ENCODE assay signal across 9 mouse cellular contexts in the genomic region with DNA sequence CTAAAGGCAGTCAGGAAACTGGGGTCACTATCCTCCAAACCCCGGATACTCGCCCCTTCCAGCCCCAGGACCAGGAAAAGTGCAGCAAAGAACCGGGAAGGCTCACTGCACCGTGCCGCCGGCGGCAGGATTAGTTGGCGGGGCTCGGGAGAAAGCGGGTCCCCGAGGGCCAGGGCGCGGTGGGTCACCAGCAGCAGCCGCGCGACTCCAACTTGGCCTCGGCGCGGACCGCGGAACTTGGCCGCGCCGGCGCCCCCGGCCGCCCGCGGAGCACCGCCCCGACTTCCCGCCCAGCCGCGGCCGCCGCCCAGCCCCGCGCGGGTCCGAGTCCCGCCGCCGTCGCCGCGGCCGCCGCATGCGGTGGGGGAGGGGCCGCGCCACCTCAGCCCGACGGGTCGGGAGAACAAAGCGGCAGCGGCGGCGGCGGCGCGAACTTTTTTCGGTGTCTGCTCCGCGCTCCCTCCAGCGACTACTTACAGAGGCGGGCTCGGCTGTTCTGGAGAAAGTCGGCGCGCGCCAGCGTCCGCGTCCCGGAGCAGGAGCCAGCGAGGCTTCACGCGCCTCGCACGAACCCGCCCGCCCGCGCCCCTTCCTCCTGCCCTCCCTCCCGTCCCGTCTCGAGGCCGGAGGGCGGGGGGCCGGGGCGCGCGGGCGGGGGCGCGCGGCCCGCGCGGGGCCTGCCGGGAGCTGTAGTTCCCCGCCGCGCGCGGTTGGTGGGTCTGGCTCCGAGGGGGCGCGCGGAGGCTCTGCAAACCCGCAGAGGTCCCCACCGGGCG. TPM values are rescaled to one million over a fixed set of nuclear protein-coding genes. Genes with fewer than 3 reads are reported as not detected.
A peak's percentile ranks its signal among the peaks of the same experiment; 100 is the strongest.
DNase-seq lines count a peak whose midpoint lies in the region; ATAC-seq and TF ChIP-seq lines count a peak whose summit lies in the region.
"Had no signal": no experiment of that assay in that cellular context is flagged by ENCODE, and none has a peak within 500 bp of the region (broad histone marks: within the 10 kb centered on the region; RNA-seq: fewer than 3 reads in every experiment).

TSS of gene Prkd3 (minus strand) at position 609 of the 776 bp plus-strand sequence.

- H3K4me3 ChIP-seq in erythroblast, embryonic 14.5 days (replicated peaks): peak within 1 kb of the TSS; percentile 71
- peak within 1 kb of the TSS; percentile 81 for H3K4me3 ChIP-seq in embryonic facial prominence, embryonic 14.5 days (ENCODE audit: low read depth, low read length)
- peak within 1 kb of the TSS; percentile 62 for H3K4me3 ChIP-seq in limb, embryonic 14.5 days (replicated peaks; ENCODE audit: low read length)
- peak within 1 kb of the TSS; percentile 69 for H3K4me3 ChIP-seq in midbrain, embryonic 14.5 days (replicated peaks; ENCODE audit: low read depth, low read length)

- peaks cover 46% of the 10 kb centered on the region for H3K27me3 ChIP-seq in erythroblast, embryonic 14.5 days (ENCODE audit: control insufficient read depth)
- no peaks in the 10 kb centered on the region for H3K27me3 ChIP-seq in embryonic facial prominence, embryonic 14.5 days (replicated peaks; ENCODE audit: control insufficient read depth, insufficient read depth, low read length)
- H3K27me3 ChIP-seq in limb, embryonic 14.5 days (ENCODE audit: control insufficient read depth, insufficient read depth, low read length): no peaks in the 10 kb centered on the region
- no peaks in the 10 kb centered on the region; the same call in 1 of the 2 replicates for H3K27me3 ChIP-seq in midbrain, embryonic 14.5 days (ENCODE audit: control insufficient read depth, insufficient read depth, low read length)
- H3K27me3 ChIP-seq: CH12.LX had no signal

- 1% methylated on average over 23 of the region's 113 CpGs for WGBS in embryonic facial prominence, embryonic 14.5 days
- WGBS in limb, embryonic 14.5 days: 0% methylated on average over 36 of the region's 113 CpGs
- WGBS in midbrain, embryonic 14.5 days: under 1% methylated on average over 79 of the region's 113 CpGs

- H3K4me2 ChIP-seq in embryonic facial prominence, embryonic 14.5 days (ENCODE audit: low read depth, low read length): peak within 1 kb of the TSS; percentile 87
- H3K4me2 ChIP-seq in limb, embryonic 14.5 days (replicated peaks; ENCODE audit: low read depth, low read length, severe bottlenecking): peak within 1 kb of the TSS; percentile 78
- peak within 1 kb of the TSS; percentile 77 for H3K4me2 ChIP-seq in midbrain, embryonic 14.5 days (ENCODE audit: low read length)

- TF ChIP-seq POLR2A in limb, embryonic 14.5 days (IDR thresholded peaks at IDR 0.05; ENCODE audit: borderline replicate concordance, extremely low read depth, insufficient read depth, insufficient read length): 0 out of 2 replicates have a peak, but pooled peaks have one; percentile 55

- peak within 1 kb of the TSS; percentile 89 for H3K9ac ChIP-seq in embryonic facial prominence, embryonic 14.5 days (ENCODE audit: low read depth, low read length)
- peak within 1 kb of the TSS; percentile 90 for H3K9ac ChIP-seq in limb, embryonic 14.5 days (ENCODE audit: low read depth, low read length, severe bottlenecking)
- peak within 1 kb of the TSS; percentile 65 for H3K9ac ChIP-seq in midbrain, embryonic 14.5 days (replicated peaks; ENCODE audit: low read length)

- peak; percentile 86 for DNase-seq in embryonic facial prominence, embryonic 14.5 days (ENCODE audit: low spot score)
- peak; percentile 66 to 68 for DNase-seq in heart, adult 9 months (ENCODE audit: low spot score in 2 of 2)
- peak; percentile 31 to 50 for DNase-seq in kidney, adult 8-10 months
- peak; percentile 78 for DNase-seq in limb, embryonic 14.5 days (ENCODE audit: low spot score)
- peak; percentile 85 for DNase-seq in midbrain, embryonic 14.5 days
- peak; percentile 61 to 72 for DNase-seq in spleen, postnatal 10 days (ENCODE audit: low spot score in 2 of 2)

- H3K36me3 ChIP-seq in erythroblast, embryonic 14.5 days (ENCODE audit: control insufficient read depth): no peaks in the 10 kb centered on the region
- no peaks in the 10 kb centered on the region for H3K36me3 ChIP-seq in embryonic facial prominence, embryonic 14.5 days (ENCODE audit: control insufficient read depth, insufficient read depth, low read length)
- H3K36me3 ChIP-seq in limb, embryonic 14.5 days (ENCODE audit: control insufficient read depth, insufficient read depth, low read length): no peaks in the 10 kb centered on the region
- H3K36me3 ChIP-seq in midbrain, embryonic 14.5 days (ENCODE audit: control insufficient read depth, insufficient read depth, low read length): no peaks in the 10 kb centered on the region

- no peak for ATAC-seq in erythroblast, adult 5-6 weeks (replicated peaks; ENCODE audit: low FRiP score, poor library complexity, severe bottlenecking)
- peak; percentile 94 for ATAC-seq in embryonic facial prominence, embryonic 14.5 days (ENCODE audit: low read depth)
- ATAC-seq in limb, embryonic 14.5 days (ENCODE audit: low FRiP score, low read depth): peak; percentile 94
- peak; percentile 94 for ATAC-seq in midbrain, embryonic 14.5 days (ENCODE audit: low FRiP score, low TSS enrichment)

- peak within 1 kb of the TSS; percentile 95 for H3K27ac ChIP-seq in embryonic facial prominence, embryonic 14.5 days (replicated peaks; ENCODE audit: low read depth, low read length)
- peak within 1 kb of the TSS; percentile 96 for H3K27ac ChIP-seq in limb, embryonic 14.5 days (replicated peaks; ENCODE audit: low read depth, low read length)
- H3K27ac ChIP-seq in midbrain, embryonic 14.5 days (replicated peaks; ENCODE audit: low read depth, low read length): peak within 1 kb of the TSS; percentile 77

- H3K4me1 ChIP-seq in erythroblast, embryonic 14.5 days (ENCODE audit: control insufficient read depth): peaks cover 21% of the 10 kb centered on the region
- H3K4me1 ChIP-seq in embryonic facial prominence, embryonic 14.5 days (ENCODE audit: control insufficient read depth, insufficient read depth, low read length): peaks cover 25% of the 10 kb centered on the region
- peaks cover 21% of the 10 kb centered on the region for H3K4me1 ChIP-seq in limb, embryonic 14.5 days (ENCODE audit: control insufficient read depth, insufficient read depth, low read length)
- H3K4me1 ChIP-seq in midbrain, embryonic 14.5 days (ENCODE audit: control insufficient read depth, insufficient read depth, low read length): 0 out of 2 replicates have a peak, but pooled peaks cover 8% of the 10 kb centered on the region

- H3K9me3 ChIP-seq in erythroblast, embryonic 14.5 days (ENCODE audit: control insufficient read depth, low read length): no peaks in the 10 kb centered on the region
- H3K9me3 ChIP-seq in embryonic facial prominence, embryonic 14.5 days (ENCODE audit: control insufficient read depth, low read length): no peaks in the 10 kb centered on the region
- H3K9me3 ChIP-seq in limb, embryonic 14.5 days (ENCODE audit: control insufficient read depth, low read length): no peaks in the 10 kb centered on the region
- no peaks in the 10 kb centered on the region for H3K9me3 ChIP-seq in midbrain, embryonic 14.5 days (ENCODE audit: control insufficient read depth, low read length)

RNA-seq across cellular contexts. Expression of gene Prkd3, which starts in this region (rescaled TPM):
- 0.01 and 0.02 TPM in 2 replicates for polyA plus RNA-seq in erythroblast, embryonic 14.5 days (2012)
- total RNA-seq in erythroblast, adult 5-6 weeks (2015; ENCODE audit: low replicate concordance): 9.8 and 10.0 TPM in 2 replicates
- 9.4 and 11.3 TPM in 2 replicates for total RNA-seq in erythroblast, adult 5-6 weeks (2017; ENCODE audit: low replicate concordance)
- polyA plus RNA-seq in embryonic facial prominence, embryonic 14.5 days (2014; fragmentation: Nextera tagmentation; extraction: Ambion mirVana): 42.3 and 49.2 TPM in 2 replicates
- polyA plus RNA-seq in limb, embryonic 14.5 days (2012; rRNA removed): 35.5 and 38.5 TPM in 2 replicates
- 43.2 and 48.2 TPM in 2 replicates for polyA plus RNA-seq in limb, embryonic 14.5 days (2014; fragmentation: Nextera tagmentation; extraction: Ambion mirVana)
- 9.1 and 19.7 TPM in 2 replicates for polyA plus RNA-seq in midbrain, embryonic 14.5 days (2014; fragmentation: Nextera tagmentation; extraction: Ambion mirVana)
- total RNA-seq: CH12.LX had no signal
